Mouse (Mus musculus) right cerebral cortex, postnatal 25 days (tissue): ENCODE measurements around the gene Adcy9.
A peak's percentile ranks its signal among the peaks of the same experiment; 100 is the strongest.

Source experiments
- DNase-seq: peaks from one replicate; pipeline ENCODE4 v3.0.0; 2022

Gene Adcy9

GRCm38 (mm10) chr16:4418776-4419545 lies 1.3 kb downstream of the Adcy9 start:
- peak; percentile 40 for DNase-seq

- no peak for DNase-seq
These were observed 2.2 kb downstream of the Adcy9 start for GRCm38 (mm10) chr16:4418072-4418471.

- no peak for DNase-seq
These were observed 2.8 kb downstream of the Adcy9 start for GRCm38 (mm10) chr16:4417455-4417854.

GRCm38 (mm10) chr16:4414881-4415585 lies 5.3 kb downstream of the Adcy9 start:
- DNase-seq, result no peak

- DNase-seq, result no peak
These were observed 6.1 kb downstream of the Adcy9 start for GRCm38 (mm10) chr16:4413988-4414880.

- DNase-seq, result no peak
These were observed 7.0 kb downstream of the Adcy9 start for GRCm38 (mm10) chr16:4413301-4413700.

- no peak for DNase-seq
These were observed 8.0 kb downstream of the Adcy9 start for GRCm38 (mm10) chr16:4412298-4412697.

- no peak for DNase-seq
These were observed 9.0 kb downstream of the Adcy9 start for GRCm38 (mm10) chr16:4411296-4411695.

- DNase-seq, result no peak
These were observed 12.8 kb downstream of the Adcy9 start for GRCm38 (mm10) chr16:4407536-4407935.

GRCm38 (mm10) chr16:4406706-4407105 lies 13.6 kb downstream of the Adcy9 start:
- no peak for DNase-seq

GRCm38 (mm10) chr16:4406047-4406586 lies 14.2 kb downstream of the Adcy9 start:
- no peak for DNase-seq

GRCm38 (mm10) chr16:4404933-4405761 lies 15.2 kb downstream of the Adcy9 start:
- no peak for DNase-seq

- DNase-seq, result no peak
These were observed 19.2 kb downstream of the Adcy9 start for GRCm38 (mm10) chr16:4401109-4401508.

- DNase-seq, result no peak
These were observed 20.7 kb downstream of the Adcy9 start for GRCm38 (mm10) chr16:4399471-4400223.

- DNase-seq, result no peak
These were observed 21.5 kb downstream of the Adcy9 start for GRCm38 (mm10) chr16:4398782-4399181.

- DNase-seq, result no peak
These were observed 22.7 kb downstream of the Adcy9 start for GRCm38 (mm10) chr16:4397636-4398035.

- no peak for DNase-seq
These were observed 24.5 kb downstream of the Adcy9 start for GRCm38 (mm10) chr16:4395687-4396341.

GRCm38 (mm10) chr16:4394991-4395590 lies 25.2 kb downstream of the Adcy9 start:
- no peak for DNase-seq

- no peak for DNase-seq
These were observed 36.7 kb downstream of the Adcy9 start for GRCm38 (mm10) chr16:4383473-4384038.

- DNase-seq, result no peak
These were observed 37.9 kb downstream of the Adcy9 start for GRCm38 (mm10) chr16:4382406-4382805.
